Mouse (Mus musculus): ENCODE results near the gene Capns1. TPM values are rescaled to one million over a fixed set of nuclear protein-coding genes. Genes with fewer than 3 reads are reported as not detected.
"Not testable (repeated sequence)": the region's sequence is repeated elsewhere in the genome, so short reads cannot be mapped to it uniquely, and the experiment has no call there.

Gene Capns1
- polyA plus RNA-seq, 1 experiment, result 819 TPM

DNA sequence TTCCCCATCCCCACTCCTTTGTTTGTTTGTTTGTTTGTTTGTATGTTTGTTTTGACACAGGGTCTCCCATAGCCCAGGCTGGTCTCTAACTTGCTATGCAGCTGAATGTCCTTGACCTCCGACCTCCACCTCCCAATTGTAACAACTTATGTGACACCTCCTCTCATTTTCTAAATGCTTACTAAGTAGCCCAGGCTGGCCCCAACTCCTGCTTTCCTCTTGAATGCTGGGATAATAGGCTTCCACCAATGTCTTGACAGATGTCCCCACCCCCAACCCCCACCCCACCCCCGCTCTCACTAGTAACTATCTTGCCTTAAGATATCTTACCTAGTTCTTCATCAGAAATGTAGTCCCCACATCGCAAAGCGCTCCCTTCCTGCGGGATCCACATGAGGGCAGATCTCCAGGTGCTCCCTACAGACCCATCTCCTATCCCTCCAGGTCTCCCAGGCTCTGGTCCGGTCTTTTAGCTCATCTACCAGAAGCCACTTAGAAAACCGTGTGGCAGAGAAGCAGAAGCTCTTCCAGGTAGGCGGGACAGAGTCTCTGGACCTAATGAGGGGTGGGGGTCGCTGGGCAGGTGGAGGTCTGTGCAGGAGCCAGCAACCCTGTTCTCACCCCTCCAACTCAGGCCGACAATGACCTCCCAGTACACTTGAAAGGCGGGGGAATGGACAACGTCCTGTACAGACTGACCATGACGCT lies 13.8 kb downstream of the Capns1 start:
- Histone ChIP-seq H3K4me3 (ENCODE audit: low read depth, low read length) (peak overlapping the region; percentile 60; the same call in 1 of the 2 replicates), H3K4me1 (ENCODE audit: control insufficient read depth, insufficient read depth, insufficient read length, low read length) (peaks cover 31% of the 10 kb centered on the region), H3K36me3 (ENCODE audit: control insufficient read depth, insufficient read depth, low read length) (peaks cover 35% of the 10 kb centered on the region), H3K27me3 (ENCODE audit: control insufficient read depth, insufficient read depth, low read length) (no peaks in the 10 kb centered on the region), H3K27ac (ENCODE audit: insufficient read depth, low read depth, low read length) (peak overlapping the region; percentile 72)
- TF ChIP-seq POLR2A (IDR thresholded peaks at IDR 0.05; ENCODE audit: low read depth, low read length), result no peak
- TF ChIP-seq CTCF (IDR thresholded peaks at IDR 0.05; ENCODE audit: extremely low read depth, insufficient read length, insufficient replicate concordance, low read depth, low read length), result no peak
- WGBS, result 85% methylated on average over 13 of the region's 13 CpGs

DNA sequence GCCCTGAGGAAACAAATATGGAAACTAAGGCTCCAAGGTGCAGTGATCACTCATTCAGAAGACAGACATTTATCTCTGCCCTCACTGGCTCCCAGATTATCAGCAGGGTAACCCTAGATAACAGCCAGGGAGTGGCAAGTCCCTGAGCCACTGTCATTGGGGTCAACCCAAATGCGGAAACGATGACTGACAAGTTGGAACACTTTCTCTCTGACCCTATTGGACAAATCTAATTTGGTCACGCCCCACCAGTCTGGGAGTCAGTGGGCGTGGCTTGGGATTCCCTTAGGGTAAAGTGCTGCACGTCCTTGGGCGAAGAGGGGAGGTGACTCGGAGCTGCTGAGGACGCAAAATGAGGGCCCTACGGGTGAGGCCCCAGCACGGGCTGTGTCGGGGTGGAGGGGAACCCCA lies 14.7 kb downstream of the Capns1 start, which contains the start of gene Cox7a1:
Gene Cox7a1, plus strand, starts transcription at position 266 of the 411 bp plus-strand sequence.
- peaks cover 29% of the 10 kb centered on the region for H3K36me3 ChIP-seq (ENCODE audit: control insufficient read depth, insufficient read depth, low read length)
- no peaks in the 10 kb centered on the region for H3K27me3 ChIP-seq (ENCODE audit: control insufficient read depth, insufficient read depth, low read length)
- TF ChIP-seq CTCF (IDR thresholded peaks at IDR 0.05; ENCODE audit: extremely low read depth, insufficient read length, insufficient replicate concordance, low read depth, low read length) (no peak), POLR2A (IDR thresholded peaks at IDR 0.05; ENCODE audit: low read depth, low read length) (peak; percentile 63; the same call in 1 of the 2 replicates)
- H3K27ac ChIP-seq (ENCODE audit: insufficient read depth, low read depth, low read length), result peak within 1 kb of the TSS; percentile 72
- 1% methylated on average over 11 of the region's 11 CpGs for WGBS
- peaks cover 31% of the 10 kb centered on the region for H3K4me1 ChIP-seq (ENCODE audit: control insufficient read depth, insufficient read depth, insufficient read length, low read length)
- peak within 1 kb of the TSS; percentile 60 for H3K4me3 ChIP-seq (ENCODE audit: low read depth, low read length)

DNA sequence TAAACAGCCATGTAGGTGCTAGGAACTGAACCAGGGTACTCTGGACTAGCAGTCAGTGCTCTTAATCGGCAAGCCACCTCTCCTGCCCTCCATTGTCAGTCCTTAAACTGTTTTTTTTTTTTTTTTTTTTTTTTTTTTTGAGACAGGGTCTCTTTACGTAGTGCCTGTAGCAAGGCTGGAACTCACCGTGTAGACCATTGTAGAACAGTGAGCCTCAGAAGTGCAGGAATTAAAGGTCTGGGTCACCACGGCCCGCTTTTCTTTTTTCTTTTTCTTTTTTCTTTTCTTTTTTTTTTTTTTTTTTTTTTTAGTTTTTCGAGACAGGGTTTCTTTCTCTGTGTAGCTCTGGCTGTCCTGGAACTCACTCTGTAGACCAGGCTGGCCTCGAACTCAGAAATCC lies 15.4 kb downstream of the Capns1 start:
- not testable (repeated sequence) for H3K27me3 ChIP-seq (ENCODE audit: control insufficient read depth, insufficient read depth, low read length); H3K4me3 ChIP-seq (ENCODE audit: low read depth, low read length); H3K27ac ChIP-seq (ENCODE audit: insufficient read depth, low read depth, low read length)
- WGBS, result 65% methylated on average over 7 of the region's 7 CpGs
- Histone ChIP-seq H3K4me1 (ENCODE audit: control insufficient read depth, insufficient read depth, insufficient read length, low read length) (peaks cover 27% of the 10 kb centered on the region), H3K36me3 (ENCODE audit: control insufficient read depth, insufficient read depth, low read length) (peaks cover 29% of the 10 kb centered on the region)

DNA sequence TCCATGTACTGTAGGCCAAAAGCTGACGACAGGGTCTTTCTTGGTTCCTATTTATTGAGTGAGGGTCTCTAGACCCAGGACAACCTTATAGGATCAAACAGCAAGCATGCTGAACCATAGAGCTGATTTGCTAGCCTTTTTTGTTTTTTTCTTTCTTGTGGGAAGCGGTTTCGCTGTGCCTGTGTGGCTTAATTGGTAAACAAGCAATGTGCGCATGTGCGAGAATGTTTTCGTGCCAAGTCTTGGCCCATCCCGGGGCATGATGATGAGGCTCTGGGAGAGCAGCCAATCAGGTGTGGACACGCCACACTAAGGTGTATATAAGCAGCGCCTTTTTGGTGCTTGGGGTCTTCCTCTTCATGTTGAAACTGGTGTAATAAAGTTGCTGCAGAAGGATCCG lies 16.7 kb downstream of the Capns1 start:
- peaks cover 21% of the 10 kb centered on the region for H3K4me1 ChIP-seq (ENCODE audit: control insufficient read depth, insufficient read depth, insufficient read length, low read length)
- H3K27ac ChIP-seq (ENCODE audit: insufficient read depth, low read depth, low read length); H3K27me3 ChIP-seq (ENCODE audit: control insufficient read depth, insufficient read depth, low read length); H3K4me3 ChIP-seq (ENCODE audit: low read depth, low read length): not testable (repeated sequence)
- H3K36me3 ChIP-seq (ENCODE audit: control insufficient read depth, insufficient read depth, low read length), result peaks cover 26% of the 10 kb centered on the region
- 90% methylated on average over 10 of the region's 10 CpGs for WGBS

DNA sequence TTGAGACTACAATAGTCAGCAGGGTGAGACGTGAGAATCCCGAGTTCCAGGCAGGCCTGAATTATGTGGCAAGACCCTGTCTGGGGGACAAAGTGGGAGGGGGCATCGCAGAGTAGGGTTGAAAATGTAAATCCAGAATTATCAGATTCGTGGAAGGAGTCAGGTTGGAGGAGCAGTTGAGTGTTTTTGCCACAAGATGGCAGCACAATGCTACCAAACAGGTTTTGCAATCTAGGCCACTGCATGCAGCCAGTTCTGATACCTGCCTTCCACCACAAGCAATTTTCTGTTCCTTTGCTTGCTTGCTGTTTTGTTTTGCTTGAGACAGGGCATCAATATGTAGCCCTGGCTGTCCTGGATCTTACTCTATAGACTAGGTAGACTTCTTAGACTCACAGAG lies 17.3 kb downstream of the Capns1 start:
- peaks cover 22% of the 10 kb centered on the region for H3K36me3 ChIP-seq (ENCODE audit: control insufficient read depth, insufficient read depth, low read length)
- H3K4me3 ChIP-seq (ENCODE audit: low read depth, low read length), result no peak overlapping the region
- TF ChIP-seq POLR2A (IDR thresholded peaks at IDR 0.05; ENCODE audit: low read depth, low read length) (no peak), CTCF (IDR thresholded peaks at IDR 0.05; ENCODE audit: extremely low read depth, insufficient read length, insufficient replicate concordance, low read depth, low read length) (peak; percentile 72; the same call in 1 of the 2 replicates)
- H3K4me1 ChIP-seq (ENCODE audit: control insufficient read depth, insufficient read depth, insufficient read length, low read length), result peaks cover 15% of the 10 kb centered on the region
- no peak overlapping the region for H3K27ac ChIP-seq (ENCODE audit: insufficient read depth, low read depth, low read length)
- under 1% methylated on average over 4 of the region's 4 CpGs for WGBS
- no peaks in the 10 kb centered on the region for H3K27me3 ChIP-seq (ENCODE audit: control insufficient read depth, insufficient read depth, low read length)

DNA sequence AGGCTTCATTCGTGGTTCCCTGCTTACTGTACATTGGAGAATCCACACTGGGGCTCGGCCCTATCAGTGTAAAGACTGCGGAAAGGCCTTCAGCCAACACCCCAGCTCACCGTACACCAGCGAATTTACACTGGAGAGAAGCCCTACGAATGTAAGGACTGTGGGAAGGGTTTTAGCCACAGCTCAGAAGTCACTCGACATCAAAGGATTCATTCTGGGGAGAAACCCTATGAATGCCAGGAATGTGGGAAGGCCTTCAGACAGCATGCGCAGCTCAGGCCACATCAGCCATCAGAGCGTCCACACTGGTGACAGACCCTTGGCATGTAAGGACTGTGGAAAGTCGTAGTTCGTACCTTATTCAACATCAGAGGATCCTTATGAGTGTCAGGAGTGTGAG lies 20.4 kb downstream of the Capns1 start:
- Histone ChIP-seq H3K27me3 (ENCODE audit: control insufficient read depth, insufficient read depth, low read length) (no peaks in the 10 kb centered on the region), H3K4me1 (ENCODE audit: control insufficient read depth, insufficient read depth, insufficient read length, low read length) (no peaks in the 10 kb centered on the region), H3K36me3 (ENCODE audit: control insufficient read depth, insufficient read depth, low read length) (peaks cover 17% of the 10 kb centered on the region), H3K27ac (ENCODE audit: insufficient read depth, low read depth, low read length) (no peak overlapping the region), H3K4me3 (ENCODE audit: low read depth, low read length) (no peak overlapping the region)
- TF ChIP-seq CTCF (IDR thresholded peaks at IDR 0.05; ENCODE audit: extremely low read depth, insufficient read length, insufficient replicate concordance, low read depth, low read length), result no peak
- TF ChIP-seq POLR2A (IDR thresholded peaks at IDR 0.05; ENCODE audit: low read depth, low read length), result no peak
- 89% methylated on average over 11 of the region's 11 CpGs for WGBS

DNA sequence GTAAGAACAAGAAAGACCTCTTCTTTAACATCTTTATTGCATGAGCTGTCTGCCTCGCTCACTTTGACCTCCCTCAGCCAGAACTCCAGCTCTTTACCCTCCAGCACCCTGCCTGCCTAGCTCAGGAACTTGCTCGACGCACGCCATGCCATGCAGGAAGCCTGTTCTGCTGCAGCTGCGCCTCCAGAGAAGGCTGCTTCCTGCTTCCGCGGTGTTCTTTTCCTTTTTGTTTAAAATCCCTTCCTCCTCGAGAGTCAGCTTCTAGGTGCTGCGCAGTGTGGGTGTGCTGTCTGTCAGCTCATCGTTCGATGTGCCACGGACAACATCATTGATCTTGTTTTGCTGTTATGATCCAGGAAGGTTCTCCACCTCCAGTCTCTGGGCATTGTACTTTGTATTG lies 22.1 kb downstream of the Capns1 start:
- TF ChIP-seq POLR2A (IDR thresholded peaks at IDR 0.05; ENCODE audit: low read depth, low read length) (no peak), CTCF (IDR thresholded peaks at IDR 0.05; ENCODE audit: extremely low read depth, insufficient read length, insufficient replicate concordance, low read depth, low read length) (no peak)
- Histone ChIP-seq H3K4me3 (ENCODE audit: low read depth, low read length) (no peak overlapping the region), H3K27ac (ENCODE audit: insufficient read depth, low read depth, low read length) (no peak overlapping the region), H3K36me3 (ENCODE audit: control insufficient read depth, insufficient read depth, low read length) (peaks cover 17% of the 10 kb centered on the region), H3K27me3 (ENCODE audit: control insufficient read depth, insufficient read depth, low read length) (no peaks in the 10 kb centered on the region), H3K4me1 (ENCODE audit: control insufficient read depth, insufficient read depth, insufficient read length, low read length) (no peaks in the 10 kb centered on the region)
- WGBS, result 75% methylated on average over 12 of the region's 12 CpGs
